Mouse (Mus musculus): ENCODE measurements around the gene Rspo4. TPM values are rescaled to one million over a fixed set of nuclear protein-coding genes. Genes with fewer than 3 reads are reported as not detected.

Gene Rspo4
- total RNA-seq, 1 experiment: 0.18 TPM

GRCm38 (mm10) chr2:151911751-151912150 is 69.0 kb downstream of the Rspo4 start:
- in situ Hi-C loops (cut with MboI; ENCODE audit: low sequenced_read_pairs in 2 of 2, unreplicated experiment in 2 of 2): no loop called here
- H3K27ac ChIP-seq (ENCODE audit: insufficient read depth, low read depth, low read length, poor library complexity, severe bottlenecking): no peak overlapping the region
- no peak for TF ChIP-seq ZNF384 (IDR thresholded peaks at IDR 0.05; ENCODE audit: low read depth, low read length)
- no peak for TF ChIP-seq CHD2 (IDR thresholded peaks at IDR 0.05; ENCODE audit: low read depth, low read length)
- H3K36me3 ChIP-seq (ENCODE audit: control insufficient read depth, insufficient read depth, low read length, poor library complexity, severe bottlenecking): no peaks in the 10 kb centered on the region
- H3K9ac ChIP-seq (ENCODE audit: insufficient read depth, low read depth, low read length, poor library complexity, severe bottlenecking): no peak overlapping the region
- DNase-seq (ENCODE audit: low read depth, low spot score): no peak
- no peaks in the 10 kb centered on the region for H3K9me3 ChIP-seq (ENCODE audit: control insufficient read depth, insufficient read depth, low read depth, low read length)
- H3K4me1 ChIP-seq (ENCODE audit: control insufficient read depth in 2 of 2, insufficient read depth in 2 of 2, low read length in 2 of 2, poor library complexity in 1 of 2): peaks cover 0 to 3% of the 10 kb centered on the region in 2 experiments; a peak in 1 of 4 replicates
- no peak overlapping the region; a peak in 1 of 4 replicates for H3K4me3 ChIP-seq (ENCODE audit: insufficient read depth in 1 of 2, low read depth in 1 of 2, low read length in 2 of 2, poor library complexity in 1 of 2, severe bottlenecking in 1 of 2)

GRCm38 (mm10) chr2:151914120-151914519 is 71.4 kb downstream of the Rspo4 start:
- H3K36me3 ChIP-seq (ENCODE audit: control insufficient read depth, insufficient read depth, low read length, poor library complexity, severe bottlenecking): no peaks in the 10 kb centered on the region

GRCm38 (mm10) chr2:151915111-151915510 is 72.4 kb downstream of the Rspo4 start:
- TF ChIP-seq ZNF384 (IDR thresholded peaks at IDR 0.05; ENCODE audit: low read depth, low read length): no peak
- TF ChIP-seq MAFK (IDR thresholded peaks at IDR 0.05; ENCODE audit: insufficient read depth, low read depth, low read length): no peak
- TF ChIP-seq ZC3H11A (IDR thresholded peaks at IDR 0.05; ENCODE audit: borderline replicate concordance, low read depth, low read length): no peak
- TF ChIP-seq HCFC1 (IDR thresholded peaks at IDR 0.05; ENCODE audit: borderline replicate concordance, insufficient read depth, low read length): no peak
- no peak for TF ChIP-seq CHD2 (IDR thresholded peaks at IDR 0.05; ENCODE audit: low read depth, low read length)
- DNase-seq (ENCODE audit: low read depth, low spot score): no peak
- Histone ChIP-seq H3K4me1 (ENCODE audit: control insufficient read depth in 2 of 2, insufficient read depth in 2 of 2, low read length in 2 of 2, poor library complexity in 1 of 2) (peaks cover 0 to 3% of the 10 kb centered on the region in 2 experiments; a peak in 1 of 4 replicates), H3K27ac (ENCODE audit: insufficient read depth, low read depth, low read length, poor library complexity, severe bottlenecking) (no peak overlapping the region), H3K36me3 (ENCODE audit: control insufficient read depth, insufficient read depth, low read length, poor library complexity, severe bottlenecking) (no peaks in the 10 kb centered on the region), H3K4me3 (ENCODE audit: insufficient read depth in 1 of 2, low read depth in 1 of 2, low read length in 2 of 2, poor library complexity in 1 of 2, severe bottlenecking in 1 of 2) (no peak overlapping the region), H3K9me3 (ENCODE audit: control insufficient read depth, insufficient read depth, low read depth, low read length) (no peaks in the 10 kb centered on the region), H3K9ac (ENCODE audit: insufficient read depth, low read depth, low read length, poor library complexity, severe bottlenecking) (no peak overlapping the region)
- in situ Hi-C loops (cut with MboI; ENCODE audit: low sequenced_read_pairs in 2 of 2, unreplicated experiment in 2 of 2): no loop called here

More at GRCm38 (mm10) chr2:151914120-151914519, 71.4 kb downstream of the Rspo4 start:
- in situ Hi-C loops (cut with MboI; ENCODE audit: low sequenced_read_pairs in 2 of 2, unreplicated experiment in 2 of 2): no loop called here
- TF ChIP-seq CHD2 (IDR thresholded peaks at IDR 0.05; ENCODE audit: low read depth, low read length) (no peak), ZC3H11A (IDR thresholded peaks at IDR 0.05; ENCODE audit: borderline replicate concordance, low read depth, low read length) (no peak), MAFK (IDR thresholded peaks at IDR 0.05; ENCODE audit: insufficient read depth, low read depth, low read length) (no peak), ZNF384 (IDR thresholded peaks at IDR 0.05; ENCODE audit: low read depth, low read length) (no peak)
- DNase-seq (ENCODE audit: low read depth, low spot score): no peak
- H3K9me3 ChIP-seq (ENCODE audit: control insufficient read depth, insufficient read depth, low read depth, low read length): no peaks in the 10 kb centered on the region
- H3K27ac ChIP-seq (ENCODE audit: insufficient read depth, low read depth, low read length, poor library complexity, severe bottlenecking): no peak overlapping the region
- no peak overlapping the region for H3K9ac ChIP-seq (ENCODE audit: insufficient read depth, low read depth, low read length, poor library complexity, severe bottlenecking)
- H3K4me1 ChIP-seq (ENCODE audit: control insufficient read depth in 2 of 2, insufficient read depth in 2 of 2, low read length in 2 of 2, poor library complexity in 1 of 2): peaks cover 0 to 3% of the 10 kb centered on the region in 2 experiments; a peak in 1 of 4 replicates
- H3K4me3 ChIP-seq (ENCODE audit: insufficient read depth in 1 of 2, low read depth in 1 of 2, low read length in 2 of 2, poor library complexity in 1 of 2, severe bottlenecking in 1 of 2): no peak overlapping the region

- TF ChIP-seq MAFK (IDR thresholded peaks at IDR 0.05; ENCODE audit: insufficient read depth, low read depth, low read length): no peak
- no peak for TF ChIP-seq CHD2 (IDR thresholded peaks at IDR 0.05; ENCODE audit: low read depth, low read length)
- no peak for TF ChIP-seq ZC3H11A (IDR thresholded peaks at IDR 0.05; ENCODE audit: borderline replicate concordance, low read depth, low read length)
- TF ChIP-seq ZNF384 (IDR thresholded peaks at IDR 0.05; ENCODE audit: low read depth, low read length): no peak
- in situ Hi-C loops (cut with MboI; ENCODE audit: low sequenced_read_pairs in 2 of 2, unreplicated experiment in 2 of 2): no loop called here
These were observed 73.5 kb downstream of the Rspo4 start for GRCm38 (mm10) chr2:151916061-151916831.

More at GRCm38 (mm10) chr2:151916061-151916831, 73.5 kb downstream of the Rspo4 start:
- DNase-seq (ENCODE audit: low read depth, low spot score): no peak
- H3K27ac ChIP-seq (ENCODE audit: insufficient read depth, low read depth, low read length, poor library complexity, severe bottlenecking): no peak overlapping the region
- H3K9ac ChIP-seq (ENCODE audit: insufficient read depth, low read depth, low read length, poor library complexity, severe bottlenecking): no peak overlapping the region
- H3K9me3 ChIP-seq (ENCODE audit: control insufficient read depth, insufficient read depth, low read depth, low read length): no peaks in the 10 kb centered on the region
- peaks cover 0 to under 1% of the 10 kb centered on the region in 2 experiments; a peak in 1 of 4 replicates for H3K4me1 ChIP-seq (ENCODE audit: control insufficient read depth in 2 of 2, insufficient read depth in 2 of 2, low read length in 2 of 2, poor library complexity in 1 of 2)
- H3K4me3 ChIP-seq (ENCODE audit: insufficient read depth in 1 of 2, low read depth in 1 of 2, low read length in 2 of 2, poor library complexity in 1 of 2, severe bottlenecking in 1 of 2): no peak overlapping the region
- H3K36me3 ChIP-seq (ENCODE audit: control insufficient read depth, insufficient read depth, low read length, poor library complexity, severe bottlenecking): no peaks in the 10 kb centered on the region
